Mouse (Mus musculus): ENCODE data around the gene Gtpbp2.

The Gtpbp2 gene

GRCm38 (mm10) chr17:46202421-46203071, 41.7 kb downstream of the Gtpbp2 start, which contains the start of the genes Polh and Xpo5:
Polh (minus strand) TSS chr17:46202645.
Xpo5 (plus strand) TSS chr17:46202782.
- peak; percentile 99 for DNase-seq (ENCODE audit: extremely low read depth, insufficient read length, low spot score)

- no peak for DNase-seq (ENCODE audit: extremely low read depth, insufficient read length, low spot score)
These were observed 42.2 kb downstream of the Gtpbp2 start for GRCm38 (mm10) chr17:46203078-46203477.

- no peak for DNase-seq (ENCODE audit: extremely low read depth, insufficient read length, low spot score)
These were observed 45.8 kb downstream of the Gtpbp2 start for GRCm38 (mm10) chr17:46206676-46207075.

GRCm38 (mm10) chr17:46210550-46210949, 49.7 kb downstream of the Gtpbp2 start:
- no peak for DNase-seq (ENCODE audit: extremely low read depth, insufficient read length, low spot score)

Data from 3134 (cell line).